Mouse (Mus musculus) CH12.LX (cell line): Measurements from ENCODE around the gene Myo10. TPM values are rescaled to one million over a fixed set of nuclear protein-coding genes. Genes with fewer than 3 reads are reported as not detected.

ENCODE experiments used
- DNase-seq: peaks from one replicate; pipeline ENCODE4 v3.0.0-alpha.2; 2013; ENCODE audit errors: extremely low read depth
- H3K27ac ChIP-seq: 2 replicates; pipeline ENCODE4 v1.5.1; 2012; ENCODE audit warnings: low read depth, mild to moderate bottlenecking, control low read depth, moderate library complexity; ENCODE audit not compliant: insufficient read depth
- H3K27me3 ChIP-seq: replicated peaks from 2 replicates; pipeline ENCODE3; 2012; ENCODE audit warnings: inconsistent platforms
- H3K36me3 ChIP-seq, 2 experiments: replicated peaks in 1 of 2; 2 replicates each; pipeline versions ENCODE3 to v1.6.1; 2012; ENCODE audit warnings: inconsistent platforms in 1 of 2, low read length in 1 of 2, mild to moderate bottlenecking in 1 of 2, mixed read lengths in 1 of 2, moderate library complexity in 1 of 2; ENCODE audit not compliant: control insufficient read depth in 1 of 2, insufficient read depth in 1 of 2
- H3K4me1 ChIP-seq, 2 experiments: 2 replicates each; pipeline ENCODE4 v1.6.1; 2012; ENCODE audit warnings: inconsistent platforms in 1 of 2, moderate library complexity in 1 of 2; ENCODE audit not compliant: insufficient read depth in 2 of 2, control insufficient read depth in 1 of 2
- H3K4me2 ChIP-seq: 2 replicates; pipeline ENCODE4 v1.6.1; 2012; ENCODE audit warnings: low read depth, mild to moderate bottlenecking, control low read depth; ENCODE audit not compliant: poor library complexity, insufficient read depth, severe bottlenecking
- H3K4me3 ChIP-seq, 3 experiments: fragments of 150-350 bp in 1 of 3; sonication (generic) in 1 of 3; replicated peaks in 1 of 3; 2 replicates each; pipeline versions ENCODE3 to v1.5.1; 2011 to 2012; ENCODE audit warnings: low read depth in 2 of 3, low read length in 2 of 3, mild to moderate bottlenecking in 2 of 3, moderate library complexity in 2 of 3, control low read depth in 1 of 3, improper control_type of control experiment in 1 of 3, inconsistent platforms in 1 of 3, mixed read lengths in 1 of 3; ENCODE audit not compliant: poor library complexity in 1 of 3
- H3K79me2 ChIP-seq: replicated peaks from 2 replicates; pipeline ENCODE4 v1.6.1; 2012; ENCODE audit warnings: mild to moderate bottlenecking, moderate library complexity; ENCODE audit not compliant: control insufficient read depth, poor library complexity, insufficient read depth, severe bottlenecking; ENCODE audit errors: extremely low read depth
- H3K9ac ChIP-seq: 2 replicates; pipeline ENCODE4 v1.6.1; 2012; ENCODE audit warnings: low read depth, mild to moderate bottlenecking, control low read depth, moderate library complexity; ENCODE audit not compliant: insufficient read depth
- H3K9me3 ChIP-seq: replicated peaks from 2 replicates; pipeline ENCODE3; 2012; ENCODE audit warnings: low read length, inconsistent platforms, mixed read lengths
- CHD1 ChIP-seq: IDR thresholded peaks from 2 replicates; pipeline ENCODE4 v1.6.1; 2012; ENCODE audit warnings: low read depth, low read length, improper control_type of control experiment, inconsistent platforms
- CHD2 ChIP-seq: IDR thresholded peaks from 2 replicates; pipeline ENCODE4 v1.6.1; 2011; ENCODE audit warnings: low read length, improper control_type of control experiment
- E2F4 ChIP-seq: IDR thresholded peaks from 2 replicates; pipeline ENCODE4 v1.6.1; 2011; ENCODE audit warnings: low read depth, low read length, improper control_type of control experiment; ENCODE audit not compliant: insufficient replicate concordance
- ELF1 ChIP-seq: IDR thresholded peaks from 2 replicates; pipeline ENCODE4 v1.6.1; 2014; ENCODE audit warnings: low read depth, mild to moderate bottlenecking, inconsistent platforms, low read length, improper control_type of control experiment
- EP300 ChIP-seq: IDR thresholded peaks from 2 replicates; pipeline ENCODE4 v1.6.1; 2011; ENCODE audit warnings: low read length, improper control_type of control experiment
- ETS1 ChIP-seq: conservative IDR thresholded peaks from 2 replicates; pipeline ENCODE4 v1.6.1; 2012; ENCODE audit warnings: low read depth, mild to moderate bottlenecking, inconsistent platforms, low read length, improper control_type of control experiment, moderate library complexity
- HCFC1 ChIP-seq: IDR thresholded peaks from 2 replicates; pipeline ENCODE4 v1.6.1; 2012; ENCODE audit warnings: low read depth, mild to moderate bottlenecking, inconsistent platforms, low read length, improper control_type of control experiment
- IRF4 ChIP-seq: IDR thresholded peaks from 2 replicates; pipeline ENCODE4 v1.6.1; 2014; ENCODE audit warnings: low read depth, mild to moderate bottlenecking, inconsistent platforms, low read length, improper control_type of control experiment
- JUND ChIP-seq: conservative IDR thresholded peaks from 2 replicates; pipeline ENCODE4 v1.6.1; 2011; ENCODE audit warnings: low read depth, low read length, improper control_type of control experiment
- KAT2A ChIP-seq: IDR thresholded peaks from 2 replicates; pipeline ENCODE4 v1.6.1; 2012; ENCODE audit warnings: low read length, improper control_type of control experiment, inconsistent platforms; ENCODE audit not compliant: insufficient replicate concordance
- MAFK ChIP-seq: IDR thresholded peaks from 2 replicates; pipeline ENCODE4 v1.6.1; 2011; ENCODE audit warnings: low read length, improper control_type of control experiment; ENCODE audit not compliant: insufficient replicate concordance
- MAZ ChIP-seq: IDR thresholded peaks from 2 replicates; pipeline ENCODE4 v1.6.1; 2012; ENCODE audit warnings: low read depth, mild to moderate bottlenecking, inconsistent platforms, low read length, improper control_type of control experiment, moderate library complexity
- MEF2A ChIP-seq: IDR thresholded peaks from 2 replicates; pipeline ENCODE4 v1.6.1; 2014; ENCODE audit warnings: low read depth, mild to moderate bottlenecking, inconsistent platforms, low read length, improper control_type of control experiment, borderline replicate concordance
- MXI1 ChIP-seq: IDR thresholded peaks from 2 replicates; pipeline ENCODE4 v1.6.1; 2011; ENCODE audit warnings: mild to moderate bottlenecking, low read depth, low read length, improper control_type of control experiment
- MYC ChIP-seq: IDR thresholded peaks from 2 replicates; pipeline ENCODE4 v1.6.1; 2011; ENCODE audit warnings: low read depth, mild to moderate bottlenecking, improper control_type of control experiment, low read length
- NELFE ChIP-seq: IDR thresholded peaks from 2 replicates; pipeline ENCODE4 v1.6.1; 2011; ENCODE audit warnings: low read depth, low read length, improper control_type of control experiment
- PAX5 ChIP-seq: IDR thresholded peaks from 2 replicates; pipeline ENCODE4 v1.6.1; 2012; ENCODE audit warnings: low read length, inconsistent platforms, mixed read lengths
- POLR2A ChIP-seq: IDR thresholded peaks from 2 replicates; pipeline ENCODE4 v1.6.1; 2011; ENCODE audit warnings: low read depth, mild to moderate bottlenecking, improper control_type of control experiment, low read length
- POLR2AphosphoS2 ChIP-seq: IDR thresholded peaks from 2 replicates; pipeline ENCODE4 v1.6.1; 2011; ENCODE audit warnings: low read depth, low read length, improper control_type of control experiment
- RAD21 ChIP-seq: IDR thresholded peaks from 2 replicates; pipeline ENCODE4 v1.6.1; 2011; ENCODE audit warnings: low read depth, mild to moderate bottlenecking, low read length, improper control_type of control experiment, moderate library complexity
- RCOR1 ChIP-seq: conservative IDR thresholded peaks from 2 replicates; pipeline ENCODE4 v1.6.1; 2012; ENCODE audit warnings: low read depth, mild to moderate bottlenecking, inconsistent platforms, low read length, improper control_type of control experiment
- SIN3A ChIP-seq: IDR thresholded peaks from 2 replicates; pipeline ENCODE4 v1.6.1; 2012; ENCODE audit warnings: low read length, improper control_type of control experiment, inconsistent platforms
- SMC3 ChIP-seq: IDR thresholded peaks from 2 replicates; pipeline ENCODE4 v1.6.1; 2011; ENCODE audit warnings: low read depth, low read length, improper control_type of control experiment
- TBP ChIP-seq: conservative IDR thresholded peaks from 2 replicates; pipeline ENCODE4 v1.6.1; 2011; ENCODE audit warnings: low read depth, low read length, improper control_type of control experiment
- UBTF ChIP-seq: IDR thresholded peaks from 2 replicates; pipeline ENCODE4 v1.6.1; 2012; ENCODE audit warnings: low read depth, mild to moderate bottlenecking, inconsistent platforms, low read length, improper control_type of control experiment, moderate library complexity
- USF1 ChIP-seq: IDR thresholded peaks from 2 replicates; pipeline ENCODE4 v1.6.1; 2014; ENCODE audit warnings: low read depth, mild to moderate bottlenecking, inconsistent platforms, low read length, improper control_type of control experiment
- USF2 ChIP-seq: conservative IDR thresholded peaks from 2 replicates; pipeline ENCODE4 v1.6.1; 2011; ENCODE audit warnings: low read depth, low read length, improper control_type of control experiment
- ZC3H11A ChIP-seq: IDR thresholded peaks from 2 replicates; pipeline ENCODE4 v1.6.1; 2012; ENCODE audit warnings: low read depth, mild to moderate bottlenecking, inconsistent platforms, low read length, improper control_type of control experiment
- ZKSCAN1 ChIP-seq: IDR thresholded peaks from 2 replicates; pipeline ENCODE4 v1.6.1; 2012; ENCODE audit warnings: low read depth, inconsistent platforms, low read length, improper control_type of control experiment, borderline replicate concordance
- ZMIZ1 ChIP-seq: IDR thresholded peaks from 2 replicates; pipeline ENCODE4 v1.6.1; 2012; ENCODE audit warnings: low read depth, mild to moderate bottlenecking, inconsistent platforms, low read length, improper control_type of control experiment
- ZNF384 ChIP-seq: IDR thresholded peaks from 2 replicates; pipeline ENCODE4 v1.6.1; 2012; ENCODE audit warnings: low read depth, low read length, improper control_type of control experiment, inconsistent platforms
- dilution Hi-C: fragments of 300-500 bp; cut with MboI; formaldehyde crosslinking; loops from 2 replicates; pipeline ENCODE4 v1.14.3; 2020; ENCODE audit warnings: low sequenced_read_pairs; ENCODE audit not compliant: extremely low pct_unique_long_range_greater_than_20kb, extremely low pct_ligation_motif_present
- in situ Hi-C: fragments of 300-500 bp; cut with MboI; formaldehyde crosslinking; loops from 3 replicates; pipeline ENCODE4 v1.14.3; 2019; ENCODE audit warnings: low sequenced_read_pairs, low pct_ligation_motif_present, low pct_unique_long_range_greater_than_20kb, mixed read lengths
- polyA plus RNA-seq: library from polyadenylated mRNA; unstranded; fragments of >175 nt; gene quantifications from 2 replicates; pipeline ENCODE4 v1.2.1, GENCODE M21; 2012; ENCODE audit warnings: low read depth; ENCODE audit not compliant: insufficient read length
- total RNA-seq, 2 experiments: library from RNA; depleted of rRNA; stranded (reverse); fragments of 300-350 nt in 1 of 2; fragments of >200 nt in 1 of 2; gene quantifications; 2 replicates each; pipeline ENCODE4 v1.2.3; 2012 to 2014

Gene Myo10
- total and polyA plus RNA-seq, 3 experiments: 6.4 to 13.6 (median 8.6) TPM

- dilution Hi-C loops: no loop called here
- Histone ChIP-seq H3K4me3 (no peak overlapping the region), H3K4me1 (peaks cover 9 to 24% of the 10 kb centered on the region in 2 experiments), H3K36me3 (peaks cover 0 to 23% of the 10 kb centered on the region in 2 experiments), H3K79me2 (no peaks in the 10 kb centered on the region), H3K9ac (no peak overlapping the region), H3K4me2 (no peak overlapping the region), H3K9me3 (peaks cover 3% of the 10 kb centered on the region), H3K27ac (no peak overlapping the region), H3K27me3 (no peaks in the 10 kb centered on the region)
- no peak for TF ChIP-seq KAT2A
- TF ChIP-seq JUND: no peak
- no peak for TF ChIP-seq ZMIZ1
- no peak for TF ChIP-seq RAD21
- no peak for TF ChIP-seq RCOR1
- TF ChIP-seq MAFK: no peak
- no peak for TF ChIP-seq IRF4
- TF ChIP-seq ZNF384: no peak
- TF ChIP-seq MXI1: no peak
- DNase-seq: no peak
- in situ Hi-C loops: no loop called here
Observed at GRCm38 (mm10) chr15:25854270-25854904, 232.1 kb downstream of the Myo10 start.

- Histone ChIP-seq H3K27ac (peak overlapping the region; percentile 77), H3K9me3 (no peaks in the 10 kb centered on the region), H3K36me3 (peaks cover 0 to 3% of the 10 kb centered on the region in 2 experiments), H3K4me2 (peak overlapping the region; percentile 78), H3K79me2 (no peaks in the 10 kb centered on the region), H3K4me1 (peaks cover 17 to 50% of the 10 kb centered on the region in 2 experiments), H3K9ac (peak overlapping the region; percentile 31; the same call in 1 of the 2 replicates), H3K27me3 (no peaks in the 10 kb centered on the region), H3K4me3 (peak overlapping the region; percentile 8 to 57 (median 43))
- DNase-seq: peak; percentile 68
- dilution Hi-C loops (no loop called here), in situ Hi-C loops (no loop called here)
- TF ChIP-seq CHD2 (peak; percentile 49; the same call in 1 of the 2 replicates), ZC3H11A (no peak), MEF2A (no peak), CHD1 (no peak), USF1 (no peak), E2F4 (no peak), PAX5 (no peak), ZKSCAN1 (no peak), ETS1 (peak; percentile 46; the same call in 1 of the 2 replicates), SMC3 (no peak), MYC (no peak), NELFE (no peak; the same call in 1 of the 2 replicates), POLR2AphosphoS2 (no peak), SIN3A (peak; percentile 61; the same call in 1 of the 2 replicates), IRF4 (peak; percentile 39; the same call in 1 of the 2 replicates), RAD21 (no peak; the same call in 1 of the 2 replicates), HCFC1 (no peak), USF2 (no peak), TBP (no peak), MAFK (no peak), POLR2A (peak; percentile 38; the same call in 1 of the 2 replicates), UBTF (no peak), EP300 (no peak; the same call in 1 of the 2 replicates), MAZ (peak; percentile 68; the same call in 1 of the 2 replicates), MXI1 (no peak), ZMIZ1 (no peak; the same call in 1 of the 2 replicates), ELF1 (peak; percentile 75)
Observed at GRCm38 (mm10) chr15:25858611-25859058, 236.3 kb downstream of the Myo10 start.
